Mouse (Mus musculus) bone marrow, adult 2 months (tissue): ENCODE measurements around the gene Sh2d2a.
"Not testable (repeated sequence)": the region's sequence is repeated elsewhere in the genome, so short reads cannot be mapped to it uniquely, and the experiment has no call there.

Experiments
- CTCF ChIP-seq: fragments of 200-500 bp; IDR thresholded peaks from 2 replicates; pipeline ENCODE4 v1.5.1; 2011; ENCODE audit warnings: low read length, control low read depth; ENCODE audit not compliant: control insufficient read depth, insufficient read depth
- POLR2A ChIP-seq: fragments of 200-500 bp; IDR thresholded peaks from 2 replicates; pipeline ENCODE4 v1.6.1; 2011; ENCODE audit warnings: low read depth, mild to moderate bottlenecking, control low read depth, low read length, borderline replicate concordance; ENCODE audit not compliant: control insufficient read depth

GRCm38 (mm10) chr3:87887400-87887799 lies 40.8 kb downstream of the Sh2d2a start:
- not testable (repeated sequence) for TF ChIP-seq CTCF, POLR2A
